Mouse (Mus musculus) telencephalon, adult 2 months (tissue): Measurements from ENCODE around the gene Fam217b.

Experiments
- DNase-seq: peaks from one replicate; pipeline ENCODE4 v3.0.0-alpha.2; 2011; ENCODE audit warnings: low read depth, low spot score

Fam217b gene

DNA sequence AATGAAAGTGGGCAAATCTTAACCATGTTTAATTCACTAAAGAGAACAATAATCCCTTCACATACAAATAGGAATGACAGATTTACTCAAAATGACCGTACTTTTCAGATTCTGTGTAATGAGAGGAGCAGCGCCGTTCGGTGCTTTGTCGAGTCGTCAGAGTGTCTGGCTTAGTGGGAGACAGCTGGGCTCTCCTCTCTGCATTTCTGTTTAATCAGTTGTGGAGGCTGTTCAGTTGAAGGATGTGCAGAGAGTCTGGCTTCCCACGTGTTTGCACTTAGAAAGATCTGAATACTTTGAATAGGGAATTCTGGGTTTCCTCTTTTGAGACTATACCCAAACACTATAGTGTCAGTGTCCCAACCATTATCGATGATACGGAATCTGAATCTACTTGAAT, 23.0 kb downstream of the Fam217b start:
- no peak for DNase-seq

DNA sequence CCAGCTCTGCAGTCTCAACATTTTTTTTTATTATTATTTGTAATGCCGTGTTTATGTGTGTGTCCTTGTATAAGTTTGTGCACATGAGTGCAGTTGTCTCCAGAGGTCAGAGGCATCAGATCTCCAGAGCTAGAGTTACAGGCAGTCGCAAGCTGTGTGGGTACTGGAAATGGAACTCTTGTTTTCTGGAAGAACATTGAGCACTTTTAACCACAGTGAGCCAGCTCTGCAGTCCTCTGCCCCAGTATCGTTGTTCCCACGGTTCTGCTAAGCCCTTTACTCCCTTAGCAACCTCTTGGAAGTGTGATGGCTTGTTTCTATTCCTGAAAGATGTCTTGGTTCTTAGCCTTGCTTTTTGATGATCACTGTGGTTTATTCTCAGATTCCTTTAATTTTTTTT, 35.1 kb downstream of the Fam217b start:
- DNase-seq, result no peak

DNA sequence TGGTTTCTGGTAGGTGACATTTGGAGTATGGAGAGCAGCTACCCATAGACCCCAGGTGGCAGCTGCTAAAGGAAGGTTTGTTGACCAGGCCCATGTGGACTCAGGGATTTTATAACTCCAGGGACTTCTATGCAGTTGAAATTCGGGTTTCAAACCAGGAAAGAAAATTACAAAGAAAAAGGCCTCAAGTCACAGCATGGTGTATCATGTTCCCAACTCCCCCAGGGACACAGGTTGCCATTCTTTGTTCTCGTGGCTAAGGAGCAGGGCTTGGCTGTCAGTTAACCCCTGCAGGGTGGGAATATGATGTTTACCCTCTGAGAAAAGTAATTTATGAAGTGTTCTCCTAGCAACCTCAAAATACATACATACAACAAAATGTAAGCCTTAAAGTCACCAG, 35.9 kb downstream of the Fam217b start:
- no peak for DNase-seq

DNA sequence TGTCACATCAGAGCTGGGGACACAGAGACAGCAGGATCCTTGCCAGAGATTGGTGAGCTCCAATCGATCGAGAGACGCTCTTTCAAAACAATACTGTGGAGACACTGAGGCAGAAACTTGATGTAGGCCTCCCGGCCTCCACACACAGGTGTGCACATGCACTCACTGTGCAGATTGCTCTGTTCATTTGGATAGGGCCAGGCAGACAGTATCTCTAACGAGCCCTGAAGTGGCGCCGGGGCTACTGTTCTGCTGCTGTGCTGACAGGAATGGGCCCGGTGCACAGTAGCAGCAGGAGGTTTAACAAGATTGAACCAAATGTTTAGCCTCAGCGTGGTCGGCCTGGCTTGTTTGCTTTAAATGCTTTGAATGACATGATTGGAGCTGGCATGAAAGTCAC, 36.6 kb downstream of the Fam217b start:
- no peak for DNase-seq

DNA sequence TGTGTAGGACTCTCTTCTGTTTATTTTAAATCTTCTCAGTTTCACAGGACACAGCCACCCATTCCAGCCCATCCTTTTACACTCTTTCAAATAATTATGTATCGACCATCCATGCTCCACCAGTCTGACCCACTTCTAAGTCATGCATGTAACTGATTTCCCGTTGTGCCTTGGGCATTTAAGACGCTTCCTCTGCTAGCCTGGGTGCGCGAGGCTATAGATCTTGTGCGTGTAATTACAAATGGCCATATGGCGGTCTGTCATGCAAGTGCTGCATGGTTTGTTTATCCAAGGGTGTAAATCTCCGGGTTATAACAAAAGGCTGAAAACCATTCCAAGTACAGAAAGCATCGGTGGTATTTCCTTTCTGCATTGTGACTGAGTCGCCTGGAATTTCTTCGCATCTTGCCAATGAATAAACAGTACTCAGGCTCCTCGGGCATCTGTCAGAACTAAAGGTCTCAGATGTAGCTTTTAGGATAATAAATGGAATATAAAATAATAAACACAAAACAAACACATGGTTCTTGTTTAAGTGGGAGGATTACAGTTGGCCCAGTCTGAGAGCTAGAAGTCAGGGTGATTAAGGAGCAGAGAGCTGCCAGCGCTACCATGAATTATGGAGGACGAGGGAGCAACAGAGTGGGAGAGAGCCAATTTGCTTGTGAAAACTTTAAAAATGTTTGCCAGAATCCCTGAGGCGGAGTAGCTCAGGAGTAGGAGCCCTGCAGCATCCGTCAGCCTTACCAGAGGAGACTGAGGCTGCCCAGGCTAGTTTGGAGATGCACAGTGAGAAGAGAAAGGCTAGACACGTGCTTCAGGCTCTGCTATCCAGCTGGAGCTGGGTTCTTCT, 40.6 kb downstream of the Fam217b start:
- no peak for DNase-seq

DNA sequence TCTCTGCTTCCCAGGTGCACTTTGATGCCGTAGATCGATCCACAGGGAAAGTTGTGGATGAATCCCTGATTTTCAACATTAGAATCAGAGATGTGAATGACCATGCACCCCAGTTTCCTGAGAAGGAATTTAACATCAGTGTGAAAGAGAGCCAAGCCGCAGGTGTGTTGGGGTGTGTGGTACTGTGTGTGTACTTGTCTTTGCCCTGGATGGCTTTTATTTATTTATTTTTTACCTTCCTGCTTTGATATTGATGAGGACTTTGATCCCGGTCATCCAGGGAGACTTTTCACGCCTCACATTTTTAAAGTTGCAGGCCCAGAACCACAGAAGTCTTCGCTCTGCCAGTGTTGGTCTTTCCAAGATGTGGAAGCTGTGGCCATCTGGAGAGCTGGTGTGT, 43.1 kb downstream of the Fam217b start:
- no peak for DNase-seq

DNA sequence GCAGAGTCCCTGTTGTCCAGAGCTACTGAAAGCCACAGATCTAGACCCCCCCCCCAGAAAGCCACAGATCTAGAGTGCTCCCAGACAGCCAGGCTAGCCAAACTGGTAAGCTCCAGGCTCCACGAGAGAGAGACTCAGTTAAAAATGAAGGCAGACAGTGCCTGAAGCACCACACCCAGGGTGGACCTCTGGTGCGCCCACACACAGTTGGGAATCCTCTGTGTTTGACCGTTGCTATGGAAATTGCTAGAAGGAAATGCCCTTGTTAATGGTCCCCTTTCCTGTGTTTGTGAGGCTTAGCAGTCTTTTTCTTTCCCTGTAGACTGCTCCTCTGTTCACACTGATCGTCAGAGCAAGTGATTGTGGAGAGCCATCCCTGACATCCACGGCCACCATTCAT, 46.0 kb downstream of the Fam217b start:
- DNase-seq, result no peak

DNA sequence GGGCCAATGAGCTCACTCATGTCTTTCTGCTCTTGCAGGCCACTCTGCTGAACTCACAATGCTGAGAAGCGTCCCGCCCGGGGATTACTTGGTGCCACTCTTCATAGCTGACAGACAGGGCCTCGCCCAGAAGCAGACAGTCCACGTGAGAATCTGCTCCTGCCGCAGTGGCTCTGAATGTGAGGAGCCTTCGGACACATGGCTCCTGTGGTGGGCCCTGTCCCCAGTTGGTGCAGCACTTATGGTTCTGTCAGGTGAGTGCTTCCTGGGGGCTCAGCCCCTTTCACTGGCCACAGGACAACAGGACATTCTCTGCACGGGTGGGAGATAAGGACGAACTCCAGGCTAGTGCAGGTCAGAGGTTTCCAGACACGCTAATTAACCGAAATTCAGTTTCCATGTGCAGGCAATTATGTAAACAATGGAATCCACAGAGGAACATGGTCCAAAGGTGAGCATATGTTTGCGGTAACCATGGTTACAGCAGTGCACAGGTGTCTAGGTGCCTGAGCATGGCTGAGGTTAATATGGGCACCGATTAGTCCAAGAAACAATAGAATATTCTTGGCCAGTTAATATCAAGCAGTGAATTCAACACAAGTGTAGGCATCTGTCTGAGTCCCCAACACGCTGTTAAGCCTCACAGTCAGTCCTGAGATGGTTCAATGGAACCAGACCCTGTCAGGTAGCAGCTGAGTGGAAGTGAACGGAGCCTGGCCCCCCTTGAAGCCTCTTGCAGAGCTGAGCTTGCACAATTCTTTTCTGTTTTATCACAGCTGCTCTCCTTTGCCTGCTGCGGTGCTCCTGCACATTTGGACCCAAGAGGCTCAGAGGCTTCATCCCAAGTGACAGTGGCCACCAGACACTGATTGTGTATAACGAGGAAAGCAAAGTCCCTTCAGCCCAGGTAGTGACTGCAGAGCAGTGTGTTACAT, 57.5 kb downstream of the Fam217b start:
- DNase-seq, result no peak

DNA sequence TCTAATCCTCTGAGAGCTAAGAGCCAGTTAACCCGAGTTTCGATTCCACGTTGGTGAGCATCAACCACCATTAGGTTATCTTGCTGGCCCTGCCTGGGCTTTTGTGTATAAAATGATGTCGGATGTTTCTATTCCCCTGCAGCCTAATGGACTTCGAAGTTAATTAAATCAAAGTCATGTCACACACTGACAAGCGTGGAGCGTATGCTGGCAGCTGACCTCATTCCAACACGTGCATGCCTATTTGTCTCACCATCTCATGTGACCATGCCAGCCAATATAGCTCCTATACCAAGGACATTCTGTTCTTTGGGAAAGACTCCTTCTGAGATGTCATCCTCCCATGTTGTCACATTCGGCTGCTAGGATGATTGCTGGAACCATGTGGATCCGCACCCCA, 59.6 kb downstream of the Fam217b start:
- DNase-seq, result no peak
